Mouse (Mus musculus) liver, adult 2 months (tissue): Measurements from ENCODE around the gene Olfr49.

Source experiments
- CTCF ChIP-seq: fragments of 200-500 bp; IDR thresholded peaks from 2 replicates; pipeline ENCODE4 v1.5.1; 2011; ENCODE audit warnings: low read depth, low read length, control low read depth
- POLR2A ChIP-seq: fragments of 200-500 bp; IDR thresholded peaks from 2 replicates; pipeline ENCODE4 v1.6.1; 2011; ENCODE audit warnings: low read length, control low read depth; ENCODE audit not compliant: insufficient read depth; ENCODE audit errors: extremely low read depth

DNA sequence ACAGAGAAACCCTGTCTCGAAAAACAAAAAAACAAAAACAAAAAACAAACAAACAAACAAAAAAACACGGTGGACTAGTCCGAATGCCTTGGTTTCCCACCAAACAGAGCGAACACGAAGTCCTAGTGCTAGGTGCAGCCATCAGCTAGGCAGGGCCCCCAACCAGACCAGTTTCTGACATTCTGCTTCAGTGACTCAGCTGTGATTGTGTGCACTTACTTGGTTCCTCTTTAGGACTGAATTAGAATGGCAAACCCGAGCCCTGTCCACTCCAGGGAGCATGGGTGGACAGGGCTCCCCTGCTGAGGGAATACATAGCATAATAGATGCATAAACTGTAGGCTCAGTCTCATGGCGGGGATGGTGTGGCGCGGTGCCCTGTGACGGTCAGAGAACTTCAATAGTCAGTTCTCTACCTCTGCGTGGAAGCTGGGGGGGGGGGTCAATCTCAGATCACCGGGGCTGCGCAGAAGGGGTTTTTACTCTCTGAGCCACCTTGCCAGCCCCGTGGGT, 54.0 kb downstream of the Olfr49 start:
- no peak for TF ChIP-seq CTCF
- TF ChIP-seq POLR2A, result no peak
